Mouse (Mus musculus): Measurements from ENCODE around the gene Prkaca.

DNA sequence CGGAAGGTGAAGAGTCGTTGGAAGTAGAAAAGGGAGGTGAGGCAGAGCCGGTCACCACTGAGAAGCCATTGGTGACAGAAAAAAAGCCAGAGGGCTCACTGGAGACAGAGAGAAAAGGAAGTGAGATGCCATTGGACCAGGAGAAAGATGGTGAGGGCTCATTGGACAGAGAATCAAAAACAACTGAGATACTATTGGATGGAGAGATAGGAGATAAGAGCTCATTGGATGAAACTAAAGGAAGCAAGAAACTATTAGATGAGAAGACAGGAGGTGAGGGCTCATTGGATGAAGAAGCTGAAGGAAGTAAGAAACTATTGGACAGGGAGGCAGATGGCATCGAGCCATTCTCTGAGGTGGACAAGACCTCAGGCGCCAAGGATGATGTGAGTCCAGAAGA is 56.5 kb downstream of the Prkaca start:
- TF ChIP-seq CTCF (IDR thresholded peaks at IDR 0.05; ENCODE audit: control insufficient read depth, insufficient read depth, insufficient read length) (no peak), USF1 (IDR thresholded peaks at IDR 0.05; ENCODE audit: low read depth) (no peak), CEBPB (IDR thresholded peaks at IDR 0.05; ENCODE audit: low read depth) (no peak), MYOG (IDR thresholded peaks at IDR 0.05; ENCODE audit: control insufficient read depth, extremely low read depth, insufficient read length) (no peak), MAX (IDR thresholded peaks at IDR 0.05) (no peak)
